Mouse (Mus musculus) midbrain, embryonic 11.5 days (tissue): ENCODE measurements at regions not wholly inside any gene's neighbourhood (a gene's known extent, or its start where the extent isn't known, plus 50 kb on each side); places are given as distances from the start of the nearest gene placed in this dataset.
A peak's percentile ranks its signal among the peaks of the same experiment; 100 is the strongest.

Experiments used
- ATAC-seq: fragments of 200-750 bp; cut with Nextera tagmentation; 2 replicates; pipeline ENCODE4 v1.8.0; 2017; ENCODE audit warnings: moderate TSS enrichment, moderate library complexity; ENCODE audit not compliant: low FRiP score
- DNase-seq: peaks from one replicate; pipeline ENCODE4 v3.0.0; 2015; ENCODE audit warnings: low spot score; ENCODE audit errors: missing footprints
- H3K27ac ChIP-seq: fragments of 300-500 bp; sonication (generic); 2 replicates; pipeline ENCODE4 v1.5.1; 2014; ENCODE audit warnings: low read depth, low read length
- H3K27me3 ChIP-seq: fragments of 300-500 bp; sonication (generic); 2 replicates; pipeline ENCODE4 v1.6.1; 2014; ENCODE audit warnings: mild to moderate bottlenecking, low read length, moderate library complexity, mixed read lengths; ENCODE audit not compliant: control insufficient read depth, insufficient read depth
- H3K36me3 ChIP-seq: fragments of 300-500 bp; sonication (generic); 2 replicates; pipeline ENCODE4 v1.6.1; 2014; ENCODE audit warnings: mild to moderate bottlenecking, low read length, moderate library complexity, mixed read lengths; ENCODE audit not compliant: control insufficient read depth, insufficient read depth
- H3K4me1 ChIP-seq: fragments of 300-500 bp; sonication (generic); 2 replicates; pipeline ENCODE4 v1.6.1; 2014; ENCODE audit warnings: low read length; ENCODE audit not compliant: control insufficient read depth, insufficient read depth
- H3K4me2 ChIP-seq: fragments of 300-500 bp; sonication (generic); 2 replicates; pipeline ENCODE4 v1.6.1; 2014; ENCODE audit warnings: mild to moderate bottlenecking, moderate library complexity
- H3K4me3 ChIP-seq: fragments of 300-500 bp; sonication (generic); 2 replicates; pipeline ENCODE4 v1.5.1; 2014; ENCODE audit warnings: low read depth, low read length
- H3K9ac ChIP-seq: fragments of 300-500 bp; sonication (generic); 2 replicates; pipeline ENCODE4 v1.6.1; 2014; ENCODE audit warnings: low read length
- H3K9me3 ChIP-seq: fragments of 300-500 bp; sonication (generic); 2 replicates; pipeline ENCODE4 v1.6.1; 2016; ENCODE audit warnings: low read length; ENCODE audit not compliant: control insufficient read depth
- WGBS: fragments of 180-500 bp; shearing (Covaris S2); extraction: QIAGEN DNeasy Blood & Tissue Kit; methylation state at CpG from one replicate; pipeline ENCODE4 v1.1.7; 2014; 5-methylcytosine and 5-hydroxymethylcytosine counted together

- 93% methylated on average over 7 of the region's 7 CpGs for WGBS
- no peaks in the 10 kb centered on the region; the same call in 1 of the 2 replicates for H3K27me3 ChIP-seq
Measured at GRCm38 (mm10) chr9:46396591-46396990, 76.8 kb upstream of the 4931429L15Rik start.

GRCm38 (mm10) chr9:46395156-46395765 is 75.5 kb upstream of the 4931429L15Rik start:
- Histone ChIP-seq H3K9ac (no peak overlapping the region), H3K27me3 (peaks cover 4% of the 10 kb centered on the region; the same call in 1 of the 2 replicates), H3K9me3 (no peaks in the 10 kb centered on the region), H3K36me3 (no peaks in the 10 kb centered on the region), H3K4me2 (no peak overlapping the region), H3K4me1 (no peaks in the 10 kb centered on the region; the same call in 1 of the 2 replicates), H3K27ac (no peak overlapping the region), H3K4me3 (no peak overlapping the region)
- DNase-seq (no peak), ATAC-seq (no peak)
- 67% methylated on average over 14 of the region's 14 CpGs for WGBS

More at GRCm38 (mm10) chr9:46396591-46396990, 76.8 kb upstream of the 4931429L15Rik start:
- H3K9ac ChIP-seq: no peak overlapping the region
- DNase-seq: no peak
- no peak overlapping the region for H3K4me3 ChIP-seq
- H3K4me2 ChIP-seq: no peak overlapping the region
- no peaks in the 10 kb centered on the region; the same call in 1 of the 2 replicates for H3K4me1 ChIP-seq
- H3K9me3 ChIP-seq: no peaks in the 10 kb centered on the region
- H3K36me3 ChIP-seq: no peaks in the 10 kb centered on the region
- no peak overlapping the region for H3K27ac ChIP-seq
- no peak for ATAC-seq

GRCm38 (mm10) chr9:46394239-46394638 is 74.5 kb upstream of the 4931429L15Rik start:
- H3K4me2 ChIP-seq: no peak overlapping the region
- H3K9me3 ChIP-seq: no peaks in the 10 kb centered on the region
- H3K27ac ChIP-seq: no peak overlapping the region
- no peak overlapping the region for H3K9ac ChIP-seq
- no peak for DNase-seq
- H3K4me3 ChIP-seq: no peak overlapping the region
- no peaks in the 10 kb centered on the region for H3K36me3 ChIP-seq
- peaks cover 4% of the 10 kb centered on the region; the same call in 1 of the 2 replicates for H3K27me3 ChIP-seq
- no peak for ATAC-seq
- H3K4me1 ChIP-seq: peaks cover 1% of the 10 kb centered on the region; the same call in 1 of the 2 replicates
- 85% methylated on average over 7 of the region's 7 CpGs for WGBS

- no peaks in the 10 kb centered on the region for H3K9me3 ChIP-seq
- peaks cover 4% of the 10 kb centered on the region; the same call in 1 of the 2 replicates for H3K27me3 ChIP-seq
- H3K36me3 ChIP-seq: no peaks in the 10 kb centered on the region
- peak; percentile 95 for DNase-seq
- peaks cover 11% of the 10 kb centered on the region for H3K4me1 ChIP-seq
- no peak overlapping the region for H3K9ac ChIP-seq
- H3K27ac ChIP-seq: no peak overlapping the region
- H3K4me3 ChIP-seq: no peak overlapping the region
- no peak overlapping the region for H3K4me2 ChIP-seq
- 0 out of 2 replicates have a peak, but pooled peaks have one; percentile 29 for ATAC-seq
- WGBS: 6% methylated on average over 23 of the region's 23 CpGs
Measured at GRCm38 (mm10) chr9:46392641-46393321, 73.0 kb upstream of the 4931429L15Rik start.

GRCm38 (mm10) chr9:46389741-46390140 is 70.0 kb upstream of the 4931429L15Rik start:
- H3K27ac ChIP-seq: peak overlapping the region; percentile 40; the same call in 1 of the 2 replicates
- no peaks in the 10 kb centered on the region for H3K9me3 ChIP-seq
- DNase-seq: peak; percentile 93
- 3% methylated on average over 9 of the region's 9 CpGs for WGBS
- peaks cover 4% of the 10 kb centered on the region; the same call in 1 of the 2 replicates for H3K27me3 ChIP-seq
- H3K4me1 ChIP-seq: peaks cover 11% of the 10 kb centered on the region
- peak overlapping the region; percentile 52 for H3K4me2 ChIP-seq
- H3K9ac ChIP-seq: peak overlapping the region; percentile 72
- ATAC-seq: peak; percentile 49; the same call in 1 of the 2 replicates
- H3K36me3 ChIP-seq: no peaks in the 10 kb centered on the region
- H3K4me3 ChIP-seq: peak overlapping the region; percentile 31

GRCm38 (mm10) chr9:46388677-46389676 is 69.2 kb upstream of the 4931429L15Rik start:
- H3K4me2 ChIP-seq: peak overlapping the region; percentile 52

GRCm38 (mm10) chr9:46386333-46386732 is 66.5 kb upstream of the 4931429L15Rik start:
- ATAC-seq: no peak
- H3K4me2 ChIP-seq: no peak overlapping the region
- H3K4me1 ChIP-seq: peaks cover 11% of the 10 kb centered on the region
- no peak overlapping the region for H3K9ac ChIP-seq
- H3K27ac ChIP-seq: no peak overlapping the region
- DNase-seq: no peak
- WGBS: 97% methylated on average over 3 of the region's 3 CpGs
- no peaks in the 10 kb centered on the region for H3K9me3 ChIP-seq
- no peak overlapping the region for H3K4me3 ChIP-seq
- no peaks in the 10 kb centered on the region for H3K36me3 ChIP-seq
- peaks cover 4% of the 10 kb centered on the region; the same call in 1 of the 2 replicates for H3K27me3 ChIP-seq

More at GRCm38 (mm10) chr9:46388677-46389676, 69.2 kb upstream of the 4931429L15Rik start:
- DNase-seq: peak; percentile 94
- Histone ChIP-seq H3K4me3 (peak overlapping the region; percentile 31), H3K27me3 (peaks cover 4% of the 10 kb centered on the region; the same call in 1 of the 2 replicates), H3K9ac (peak overlapping the region; percentile 72), H3K36me3 (no peaks in the 10 kb centered on the region), H3K27ac (peak overlapping the region; percentile 40), H3K4me1 (peaks cover 11% of the 10 kb centered on the region), H3K9me3 (no peaks in the 10 kb centered on the region)
- 28% methylated on average over 17 of the region's 17 CpGs for WGBS
- peak; percentile 83 for ATAC-seq

GRCm38 (mm10) chr9:46381342-46381741 is 61.6 kb upstream of the 4931429L15Rik start:
- Histone ChIP-seq H3K4me2 (no peak overlapping the region), H3K4me3 (no peak overlapping the region), H3K27me3 (no peaks in the 10 kb centered on the region), H3K27ac (no peak overlapping the region), H3K9me3 (no peaks in the 10 kb centered on the region), H3K9ac (no peak overlapping the region), H3K36me3 (no peaks in the 10 kb centered on the region), H3K4me1 (no peaks in the 10 kb centered on the region)
- ATAC-seq (no peak), DNase-seq (no peak)
- WGBS: 74% methylated on average over 4 of the region's 4 CpGs
